Mouse (Mus musculus) activated CD4-positive, CD25-positive, alpha-beta regulatory T cell, adult 9 weeks (primary cell): ENCODE data around the gene Htr1d. TPM values are rescaled to one million over a fixed set of nuclear protein-coding genes. Genes with fewer than 3 reads are reported as not detected.

Experiments
- polyA plus RNA-seq: library from polyadenylated mRNA; unstranded; fragments of 100-300 nt; shearing (Covaris generic); gene quantifications from one replicate; pipeline ENCODE4 v1.2.1, GENCODE M21; 2017

Htr1d gene
- polyA plus RNA-seq: not detected

DNA sequence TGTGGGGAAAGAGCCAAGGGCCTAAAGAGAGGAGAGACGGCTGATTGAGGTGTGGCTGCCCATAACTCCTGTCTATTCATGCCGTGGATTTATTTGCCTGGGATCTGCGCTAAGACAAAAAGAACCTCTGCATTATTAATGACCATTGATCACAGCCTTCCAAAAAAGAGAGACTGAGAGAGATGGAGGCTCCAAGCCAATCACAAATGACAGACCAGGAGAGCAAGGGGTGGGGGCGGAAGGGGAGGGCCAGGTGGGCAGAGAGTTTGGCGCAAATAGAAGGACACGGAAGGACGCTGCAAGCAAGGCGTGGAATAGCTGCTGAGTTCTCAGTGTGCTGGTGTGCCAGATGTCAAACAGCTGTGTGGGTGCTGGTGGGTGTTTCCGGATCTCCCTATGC lies at the start of gene Htr1d:
TSS of gene Htr1d (plus strand) at position 301 of the 400 bp plus-strand sequence.

DNA sequence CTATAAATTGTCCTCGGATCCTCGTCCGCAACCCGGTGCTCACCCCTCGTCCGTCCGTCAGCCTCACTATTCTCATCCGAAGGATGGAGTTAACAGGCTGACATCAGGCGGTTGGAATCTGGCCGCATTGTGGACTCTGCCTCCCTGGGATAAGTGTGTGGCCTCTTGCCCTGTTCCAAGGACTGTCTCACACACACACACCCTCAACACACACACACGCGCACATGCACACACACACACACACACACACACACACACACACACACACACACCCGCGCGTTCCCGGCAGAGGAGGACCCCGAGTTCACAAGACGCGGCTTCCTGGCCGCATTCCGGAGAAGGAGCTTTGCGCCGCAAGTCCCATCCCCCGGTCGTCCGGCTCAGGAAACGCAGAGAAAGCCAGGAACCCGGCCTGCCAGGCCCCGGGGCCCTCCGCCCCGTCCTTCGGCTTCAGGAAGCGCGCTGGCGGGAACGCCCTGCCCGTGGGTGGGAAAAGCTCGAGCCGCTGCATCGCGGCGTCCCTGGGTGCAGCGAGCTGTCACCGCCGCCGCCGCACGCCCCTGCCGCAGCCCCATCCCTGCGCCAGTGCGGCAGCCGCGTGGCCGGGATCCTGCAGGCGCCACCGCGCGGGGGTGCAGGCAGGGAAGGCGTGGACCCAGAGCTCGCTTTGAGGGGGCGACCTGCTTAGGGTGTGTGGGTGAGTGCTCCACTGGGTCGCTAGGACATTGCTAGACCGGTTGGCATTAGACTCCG lies 38.9 kb downstream of the Htr1d start, which contains the start of gene 6030445D17Rik:
TSS of gene 6030445D17Rik (plus strand) at position 165 of the 753 bp plus-strand sequence.

DNA sequence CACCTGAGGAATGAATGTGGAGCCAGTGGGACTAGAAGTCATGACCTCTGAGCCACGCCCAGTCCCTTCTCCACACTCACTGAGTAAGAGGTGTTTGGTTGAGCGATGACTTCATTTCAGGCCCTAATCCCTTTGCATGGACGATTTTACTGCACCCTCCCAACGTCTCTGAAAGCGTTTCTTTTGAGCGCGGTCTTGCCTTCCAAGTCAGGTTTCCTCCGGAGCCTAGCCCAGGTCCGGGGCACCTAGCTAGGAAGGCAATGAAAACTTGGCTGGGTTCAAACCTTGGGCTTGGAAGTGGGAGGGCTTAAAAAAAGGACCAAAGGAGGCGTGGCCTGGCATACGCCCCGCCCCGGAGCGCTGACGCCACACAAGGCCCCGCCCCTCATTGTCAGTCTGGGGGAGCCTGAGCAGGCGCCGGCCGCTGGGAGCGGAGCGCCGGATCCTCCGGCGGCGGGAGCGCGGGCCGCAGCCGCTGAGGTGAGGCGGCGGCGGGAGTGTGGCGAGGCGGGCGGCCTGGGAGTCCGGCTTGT lies 46.1 kb downstream of the Htr1d start, which contains the start of gene Luzp1:
TSS of gene Luzp1 (plus strand) at position 391 of the 533 bp plus-strand sequence.

Other genes starting within 250 kb of the Htr1d start
- gene Asap3, start 217.2 kb upstream of the Htr1d start, polyA plus RNA-seq: 0.15 TPM
- gene Tcea3, start 175.8 kb upstream of the Htr1d start, polyA plus RNA-seq: 0.22 TPM
- gene Zfp46, start 138.8 kb upstream of the Htr1d start, polyA plus RNA-seq: 15.0 TPM
- gene Hnrnpr, start 112.6 kb upstream of the Htr1d start, polyA plus RNA-seq: 122 TPM
- gene 6030445D17Rik, start 38.7 kb downstream of the Htr1d start, polyA plus RNA-seq: not detected
- gene Luzp1, start 46.2 kb downstream of the Htr1d start, polyA plus RNA-seq: 9.9 TPM
- 7.2 TPM for gene Kdm1a, start 179.2 kb downstream of the Htr1d start, polyA plus RNA-seq
- not detected for gene Tex46, start 186.9 kb downstream of the Htr1d start, polyA plus RNA-seq
- 0.09 TPM for gene Lactbl1, start 199.1 kb downstream of the Htr1d start, polyA plus RNA-seq